In genomic region chr13:23556906-23557305, GRCm38 (mm10) we compare ENCODE assay signal across 10 mouse cellular contexts. TPM values are rescaled to one million over a fixed set of nuclear protein-coding genes. Genes with fewer than 3 reads are reported as not detected.
DNase-seq lines count a peak whose midpoint lies in the region; ATAC-seq and TF ChIP-seq lines count a peak whose summit lies in the region.
"Had no signal": no experiment of that assay in that cellular context is flagged by ENCODE, and none has a peak within 500 bp of the region (broad histone marks: within the 10 kb centered on the region; RNA-seq: fewer than 3 reads in every experiment).

No protein-coding gene starts in this region.

- 62% methylated on average over 3 of the region's 3 CpGs for WGBS in kidney, postnatal 0 days
- WGBS in embryonic facial prominence, embryonic 13.5 days: 72% methylated on average over 3 of the region's 3 CpGs
- WGBS in intestine, embryonic 14.5 days: 68% methylated on average over 3 of the region's 3 CpGs
- 60% methylated on average over 3 of the region's 3 CpGs for WGBS in midbrain, embryonic 15.5 days

- H3K9me3 ChIP-seq in kidney, postnatal 0 days (replicated peaks; ENCODE audit: low read length): no peaks in the 10 kb centered on the region
- no peaks in the 10 kb centered on the region for H3K9me3 ChIP-seq in embryonic facial prominence, embryonic 13.5 days
- no peaks in the 10 kb centered on the region for H3K9me3 ChIP-seq in intestine, embryonic 14.5 days (ENCODE audit: control insufficient read depth, low read length)
- no peaks in the 10 kb centered on the region for H3K9me3 ChIP-seq in midbrain, embryonic 15.5 days

- ATAC-seq in kidney, postnatal 0 days (replicated peaks; ENCODE audit: low FRiP score, low read depth): no peak
- no peak for ATAC-seq in embryonic facial prominence, embryonic 13.5 days (ENCODE audit: insufficient number of reproducible peaks, insufficient read depth, low FRiP score, low TSS enrichment, low read depth)
- ATAC-seq in intestine, embryonic 14.5 days (replicated peaks; ENCODE audit: low FRiP score, low TSS enrichment, low read depth): no peak
- no peak for ATAC-seq in midbrain, embryonic 15.5 days (replicated peaks)

- TF ChIP-seq CTCF in kidney, postnatal 0 days (IDR thresholded peaks at IDR 0.05; ENCODE audit: low read depth): no peak

- no peaks in the 10 kb centered on the region for H3K36me3 ChIP-seq in kidney, postnatal 0 days (ENCODE audit: insufficient read depth, low read length)
- no peaks in the 10 kb centered on the region for H3K36me3 ChIP-seq in embryonic facial prominence, embryonic 13.5 days
- H3K36me3 ChIP-seq in intestine, embryonic 14.5 days (ENCODE audit: control insufficient read depth, insufficient read depth, low read length): no peaks in the 10 kb centered on the region
- no peaks in the 10 kb centered on the region for H3K36me3 ChIP-seq in midbrain, embryonic 15.5 days (replicated peaks)

- peak overlapping the region; percentile 95 for H3K4me2 ChIP-seq in kidney, postnatal 0 days (ENCODE audit: low read length)
- peak overlapping the region; percentile 91 for H3K4me2 ChIP-seq in embryonic facial prominence, embryonic 13.5 days
- H3K4me2 ChIP-seq in intestine, embryonic 14.5 days (ENCODE audit: low read length): peak overlapping the region; percentile 93
- H3K4me2 ChIP-seq in midbrain, embryonic 15.5 days: peak overlapping the region; percentile 99; the same call in 1 of the 2 replicates

- no peaks in the 10 kb centered on the region for H3K4me1 ChIP-seq in kidney, postnatal 0 days (replicated peaks; ENCODE audit: insufficient read depth, low read length)
- peaks cover 14% of the 10 kb centered on the region for H3K4me1 ChIP-seq in embryonic facial prominence, embryonic 13.5 days
- H3K4me1 ChIP-seq in intestine, embryonic 14.5 days (replicated peaks; ENCODE audit: control insufficient read depth, insufficient read depth, low read length): peaks cover 12% of the 10 kb centered on the region
- H3K4me1 ChIP-seq in midbrain, embryonic 15.5 days: peaks cover 27% of the 10 kb centered on the region

- H3K27me3 ChIP-seq in kidney, postnatal 0 days (ENCODE audit: insufficient read depth, low read length): no peaks in the 10 kb centered on the region
- no peaks in the 10 kb centered on the region for H3K27me3 ChIP-seq in embryonic facial prominence, embryonic 13.5 days
- H3K27me3 ChIP-seq in intestine, embryonic 14.5 days (replicated peaks; ENCODE audit: control insufficient read depth, insufficient read depth, low read length): no peaks in the 10 kb centered on the region
- H3K27me3 ChIP-seq in midbrain, embryonic 15.5 days (replicated peaks): no peaks in the 10 kb centered on the region

- H3K9ac ChIP-seq in kidney, postnatal 0 days (ENCODE audit: low read depth, low read length): no peak overlapping the region
- H3K9ac ChIP-seq in embryonic facial prominence, embryonic 13.5 days: peak overlapping the region; percentile 36; the same call in 1 of the 2 replicates
- no peak overlapping the region for H3K9ac ChIP-seq in intestine, embryonic 14.5 days (ENCODE audit: low read length)
- H3K9ac ChIP-seq in midbrain, embryonic 15.5 days: no peak overlapping the region

- no peak overlapping the region for H3K4me3 ChIP-seq in kidney, postnatal 0 days (replicated peaks; ENCODE audit: low read depth, low read length)
- no peak overlapping the region for H3K4me3 ChIP-seq in embryonic facial prominence, embryonic 13.5 days
- peak overlapping the region; percentile 71; the same call in 1 of the 2 replicates for H3K4me3 ChIP-seq in intestine, embryonic 14.5 days (ENCODE audit: low read depth, low read length)
- no peak overlapping the region for H3K4me3 ChIP-seq in midbrain, embryonic 15.5 days

- H3K27ac ChIP-seq in kidney, postnatal 0 days: no peak overlapping the region
- peak overlapping the region; percentile 99 for H3K27ac ChIP-seq in embryonic facial prominence, embryonic 13.5 days
- peak overlapping the region; percentile 100 for H3K27ac ChIP-seq in intestine, embryonic 14.5 days (ENCODE audit: low read depth)
- H3K27ac ChIP-seq in midbrain, embryonic 15.5 days: no peak overlapping the region

- DNase-seq in kidney, postnatal 0 days (ENCODE audit: low spot score): no peak
- DNase-seq in kidney, postnatal 14 days: no peak
- DNase-seq in intestine, embryonic 14.5 days (ENCODE audit: low spot score): no peak
- DNase-seq in cerebellum, postnatal 14 days: no peak
- DNase-seq in gastrocnemius, adult 18-20 months (ENCODE audit: low spot score): no peak
- DNase-seq: cerebellum, postnatal 25 days; lung, postnatal 36 days; right cerebral cortex, postnatal 4 days had no signal

RNA-seq across cellular contexts. Expression of gene Hist1h1d, which starts 3.8 kb away (rescaled TPM):
- 0.22 and 0.23 TPM in 2 replicates for polyA plus RNA-seq in kidney, postnatal 0 days (2015; fragmentation: Nextera tagmentation; extraction: Ambion mirVana)
- polyA plus RNA-seq in embryonic facial prominence, embryonic 13.5 days (2015; fragmentation: Nextera tagmentation; extraction: Ambion mirVana): 0.52 and 0.61 TPM in 2 replicates
- 0.64 and 0.90 TPM in 2 replicates for polyA plus RNA-seq in intestine, embryonic 14.5 days (2014; fragmentation: Nextera tagmentation; extraction: Ambion mirVana)
- polyA plus RNA-seq in midbrain, embryonic 15.5 days (2015; fragmentation: Nextera tagmentation; extraction: Ambion mirVana): 0.14 and 0.15 TPM in 2 replicates
- total RNA-seq in gastrocnemius, adult 18-20 months (2021): under 1 TPM; 0.83 to 0.89 TPM

RNA-seq across cellular contexts. Expression of gene Hist1h3e, which starts 5.3 kb away (rescaled TPM):
- 3.9 and 5.0 TPM in 2 replicates for polyA plus RNA-seq in kidney, postnatal 0 days (2015; fragmentation: Nextera tagmentation; extraction: Ambion mirVana)
- polyA plus RNA-seq in embryonic facial prominence, embryonic 13.5 days (2015; fragmentation: Nextera tagmentation; extraction: Ambion mirVana): 5.8 and 8.7 TPM in 2 replicates
- 9.3 and 9.7 TPM in 2 replicates for polyA plus RNA-seq in intestine, embryonic 14.5 days (2014; fragmentation: Nextera tagmentation; extraction: Ambion mirVana)
- polyA plus RNA-seq in midbrain, embryonic 15.5 days (2015; fragmentation: Nextera tagmentation; extraction: Ambion mirVana): 1.0 and 1.4 TPM in 2 replicates
- 10 to 100 TPM; 11.6 to 12.3 TPM for total RNA-seq in gastrocnemius, adult 18-20 months (2021)

RNA-seq across cellular contexts. Expression of gene Hist1h4f, which starts 5.5 kb away (rescaled TPM):
- 0.58 TPM in 1 of 2 replicates, not detected in the other for polyA plus RNA-seq in kidney, postnatal 0 days (2015; fragmentation: Nextera tagmentation; extraction: Ambion mirVana)
- 2.9 TPM in 1 of 2 replicates, not detected in the other for polyA plus RNA-seq in embryonic facial prominence, embryonic 13.5 days (2015; fragmentation: Nextera tagmentation; extraction: Ambion mirVana)
- polyA plus RNA-seq in intestine, embryonic 14.5 days (2014; fragmentation: Nextera tagmentation; extraction: Ambion mirVana): 1.3 and 1.4 TPM in 2 replicates
- not detected in 2 replicates for polyA plus RNA-seq in midbrain, embryonic 15.5 days (2015; fragmentation: Nextera tagmentation; extraction: Ambion mirVana)
- total RNA-seq in gastrocnemius, adult 18-20 months (2021): 10 to 100 TPM in 1 of 2 experiments, 1 to 10 TPM in 1; 8.3 to 12.3 TPM

RNA-seq across cellular contexts. Expression of gene Hist1h3f, which starts 13.1 kb away (rescaled TPM):
- polyA plus RNA-seq in kidney, postnatal 0 days (2015; fragmentation: Nextera tagmentation; extraction: Ambion mirVana): 0.71 and 0.83 TPM in 2 replicates
- 1.2 and 1.3 TPM in 2 replicates for polyA plus RNA-seq in embryonic facial prominence, embryonic 13.5 days (2015; fragmentation: Nextera tagmentation; extraction: Ambion mirVana)
- 1.1 and 1.2 TPM in 2 replicates for polyA plus RNA-seq in intestine, embryonic 14.5 days (2014; fragmentation: Nextera tagmentation; extraction: Ambion mirVana)
- polyA plus RNA-seq in midbrain, embryonic 15.5 days (2015; fragmentation: Nextera tagmentation; extraction: Ambion mirVana): 0.27 and 0.32 TPM in 2 replicates
- 1 to 10 TPM; 3.0 to 4.8 TPM for total RNA-seq in gastrocnemius, adult 18-20 months (2021)

RNA-seq across cellular contexts. Expression of gene Hist1h2bh, which starts 13.7 kb away (rescaled TPM):
- 0.37 and 0.43 TPM in 2 replicates for polyA plus RNA-seq in kidney, postnatal 0 days (2015; fragmentation: Nextera tagmentation; extraction: Ambion mirVana)
- polyA plus RNA-seq in embryonic facial prominence, embryonic 13.5 days (2015; fragmentation: Nextera tagmentation; extraction: Ambion mirVana): 0.98 and 1.4 TPM in 2 replicates
- 0.47 and 1.1 TPM in 2 replicates for polyA plus RNA-seq in intestine, embryonic 14.5 days (2014; fragmentation: Nextera tagmentation; extraction: Ambion mirVana)
- polyA plus RNA-seq in midbrain, embryonic 15.5 days (2015; fragmentation: Nextera tagmentation; extraction: Ambion mirVana): 0.15 and 0.44 TPM in 2 replicates
- total RNA-seq in gastrocnemius, adult 18-20 months (2021): 1 to 10 TPM; 1.0 to 1.1 TPM

Comparison
In these comparisons a context has a peak if more than half of its experiments do, and no peak if none do; other contexts are left out.
1. H3K27ac ChIP-seq: peak in embryonic facial prominence, embryonic 13.5 days (single experiment) and intestine, embryonic 14.5 days (single experiment); none in kidney, postnatal 0 days (single experiment) and midbrain, embryonic 15.5 days (single experiment).
2. Peak in every context shown above with its lines, with median percentiles within 50 percentile points of each other: H3K4me2 ChIP-seq.